Mouse (Mus musculus): ENCODE measurements around the gene Dna2. TPM values are rescaled to one million over a fixed set of nuclear protein-coding genes. Genes with fewer than 3 reads are reported as not detected.
A peak's percentile ranks its signal among the peaks of the same experiment; 100 is the strongest.
"Not testable (repeated sequence)": the region's sequence is repeated elsewhere in the genome, so short reads cannot be mapped to it uniquely, and the experiment has no call there.

The Dna2 gene
- 41.9 and 47.2 TPM in 2 replicates for total RNA-seq (2015; ENCODE audit: low replicate concordance)
- 45.7 and 49.2 TPM in 2 replicates for total RNA-seq (2017; ENCODE audit: low replicate concordance)

DNA sequence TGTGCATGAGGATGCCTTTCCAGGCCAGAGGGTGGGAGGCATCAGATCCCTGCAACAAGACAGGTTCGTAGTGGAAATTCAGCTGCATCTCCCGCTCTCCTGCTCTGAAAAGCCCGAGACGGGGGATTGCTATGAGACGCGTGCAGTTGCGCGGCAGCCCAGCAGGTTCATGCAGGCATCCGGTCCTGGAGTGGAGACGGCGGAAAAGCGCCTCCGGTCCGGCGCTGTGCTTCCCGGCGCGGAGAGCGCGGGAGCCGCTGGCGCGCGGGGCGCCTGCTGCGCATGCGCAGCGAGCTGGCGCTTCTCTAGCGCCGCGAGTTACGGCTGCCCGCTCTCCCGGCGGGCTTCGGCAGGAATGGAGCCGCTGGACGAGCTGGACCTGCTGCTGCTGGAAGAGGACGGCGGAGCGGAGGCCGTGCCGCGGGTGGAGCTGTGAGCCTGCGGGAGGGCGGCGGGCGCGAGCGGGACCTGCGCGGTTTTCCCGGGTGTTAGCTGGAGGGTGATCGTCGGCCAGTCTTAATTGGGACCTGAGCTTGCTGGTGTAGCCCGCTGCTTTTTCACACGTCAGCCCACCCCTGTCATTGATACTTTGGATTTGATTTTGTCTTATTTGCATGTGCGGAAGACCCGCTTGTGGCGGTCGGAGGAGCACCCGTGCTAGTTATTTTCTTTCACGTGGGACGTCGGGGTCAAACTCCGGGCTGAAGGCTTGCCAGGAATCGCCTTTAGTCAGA lies at the start of gene Dna2:
Gene Dna2, plus strand, starts transcription at position 289 of the 734 bp plus-strand sequence.
- peak; percentile 82 for ATAC-seq (replicated peaks; ENCODE audit: low FRiP score, poor library complexity, severe bottlenecking)

GRCm38 (mm10) chr10:62897437-62897836 lies 49.4 kb upstream of the Dna2 start:
- ATAC-seq (replicated peaks; ENCODE audit: low FRiP score, poor library complexity, severe bottlenecking) = no peak

DNA sequence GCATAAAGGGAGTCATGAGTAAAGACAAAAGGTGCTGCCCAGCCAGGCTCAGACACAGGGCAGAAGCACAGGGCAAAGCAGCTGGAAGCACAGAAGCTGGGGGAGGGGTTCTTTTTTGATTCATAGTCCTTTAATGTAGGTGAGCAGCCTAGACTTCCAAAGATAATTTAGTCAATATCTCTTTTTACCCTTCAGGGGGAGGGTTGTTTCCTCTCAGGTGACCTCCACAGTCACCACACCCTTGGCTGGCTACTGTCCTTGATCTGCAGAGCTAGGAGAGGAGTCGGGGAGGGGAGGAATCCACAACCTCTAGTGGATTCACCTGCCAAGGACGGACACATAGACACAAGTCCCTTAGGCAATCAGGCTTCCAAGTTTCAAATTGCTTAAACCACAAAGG lies 48.8 kb upstream of the Dna2 start:
- no peak for ATAC-seq (replicated peaks; ENCODE audit: low FRiP score, poor library complexity, severe bottlenecking)

- ATAC-seq (replicated peaks; ENCODE audit: low FRiP score, poor library complexity, severe bottlenecking) = no peak
Measured at GRCm38 (mm10) chr10:62900144-62900543, 46.7 kb upstream of the Dna2 start.

GRCm38 (mm10) chr10:62901826-62902225 lies 45.0 kb upstream of the Dna2 start:
- ATAC-seq (replicated peaks; ENCODE audit: low FRiP score, poor library complexity, severe bottlenecking) = no peak

GRCm38 (mm10) chr10:62902829-62903228 lies 44.0 kb upstream of the Dna2 start:
- no peak for ATAC-seq (replicated peaks; ENCODE audit: low FRiP score, poor library complexity, severe bottlenecking)

DNA sequence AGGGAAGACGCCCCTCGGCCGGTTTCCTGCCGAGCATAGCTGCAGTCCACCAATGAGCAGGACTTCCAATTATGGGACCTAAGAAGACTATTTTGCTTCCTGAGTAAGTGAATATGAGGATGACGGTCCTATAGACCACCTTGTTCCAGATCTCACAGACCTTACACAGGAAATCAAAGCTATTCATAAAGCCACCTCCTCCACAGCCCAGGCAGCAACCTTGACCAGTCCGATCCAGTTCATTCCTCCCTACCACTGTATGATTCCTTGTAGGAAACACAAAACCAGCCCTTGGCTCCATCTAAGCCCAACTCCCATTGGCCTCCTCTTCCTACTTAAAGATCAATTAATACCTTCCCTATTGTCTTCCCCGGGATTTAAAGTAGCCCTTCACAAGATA lies 40.5 kb upstream of the Dna2 start:
- no peak for ATAC-seq (replicated peaks; ENCODE audit: low FRiP score, poor library complexity, severe bottlenecking)

DNA sequence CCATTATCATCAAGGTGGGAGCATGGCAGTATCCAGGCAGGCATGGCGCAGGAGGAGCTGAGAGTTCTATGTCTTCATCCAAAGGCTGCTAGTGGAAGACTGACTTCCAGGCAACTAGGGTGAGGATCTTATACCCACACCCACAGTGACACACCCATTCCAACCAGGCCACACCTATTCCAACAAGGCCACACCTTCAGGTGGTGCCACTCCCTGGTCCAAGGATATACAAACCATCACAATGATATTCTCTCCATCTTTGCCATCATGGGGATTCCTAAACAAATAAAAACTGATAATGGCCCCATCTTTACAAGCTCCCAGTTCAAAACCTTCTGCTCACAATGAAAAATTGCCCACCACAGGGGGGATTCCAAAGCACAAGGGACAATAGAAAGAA lies 37.9 kb upstream of the Dna2 start, which contains the start of gene Tet1:
Gene Tet1, minus strand, starts transcription at position 101 of the 400 bp plus-strand sequence.
- not testable (repeated sequence) for ATAC-seq (replicated peaks; ENCODE audit: low FRiP score, poor library complexity, severe bottlenecking)

DNA sequence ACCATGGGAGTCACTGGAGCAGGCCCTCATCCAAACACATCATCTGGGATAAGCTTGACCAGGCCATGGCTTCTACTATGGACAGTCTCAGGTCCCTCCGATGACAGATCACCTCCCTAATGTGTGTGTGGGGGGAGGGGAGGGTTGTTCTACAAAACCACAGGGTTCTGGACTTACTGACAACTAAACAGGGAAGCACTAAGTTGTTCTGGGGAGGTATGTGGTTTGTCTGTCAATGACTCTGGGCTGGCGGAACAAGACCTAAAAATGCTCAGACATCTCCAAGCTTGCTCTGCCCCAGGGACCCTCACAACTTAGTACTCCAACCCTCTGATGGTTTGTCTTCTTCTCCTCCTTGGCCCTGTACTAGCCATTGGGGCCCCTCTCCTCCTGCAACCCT lies 35.7 kb upstream of the Dna2 start:
- ATAC-seq (replicated peaks; ENCODE audit: low FRiP score, poor library complexity, severe bottlenecking) = no peak

DNA sequence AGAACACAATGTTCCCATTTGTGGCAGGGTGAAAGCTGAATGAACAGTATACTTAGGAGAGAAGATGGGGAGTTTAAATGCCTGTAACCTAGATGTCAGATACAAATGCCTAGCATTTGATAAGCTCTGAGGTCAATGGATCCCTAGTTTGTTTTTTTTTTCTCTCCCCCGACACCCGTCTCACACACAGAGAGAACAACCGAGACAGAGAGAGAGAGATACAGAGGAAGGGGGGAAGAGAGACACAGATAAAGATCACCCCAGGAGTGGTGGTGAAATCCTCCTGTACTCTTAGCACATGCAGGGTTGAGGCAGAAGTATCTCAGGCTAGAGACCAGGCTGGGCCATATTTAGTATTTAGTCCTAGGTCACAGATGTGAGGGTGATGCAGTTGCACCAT lies 27.8 kb upstream of the Dna2 start:
- ATAC-seq (replicated peaks; ENCODE audit: low FRiP score, poor library complexity, severe bottlenecking) = no peak

- peak; percentile 94 for ATAC-seq (replicated peaks; ENCODE audit: low FRiP score, poor library complexity, severe bottlenecking)
Measured at GRCm38 (mm10) chr10:62919925-62920765, 26.7 kb upstream of the Dna2 start, which contains the start of gene Slc25a16. Gene Slc25a16, plus strand, starts transcription at chr10:62920633.

DNA sequence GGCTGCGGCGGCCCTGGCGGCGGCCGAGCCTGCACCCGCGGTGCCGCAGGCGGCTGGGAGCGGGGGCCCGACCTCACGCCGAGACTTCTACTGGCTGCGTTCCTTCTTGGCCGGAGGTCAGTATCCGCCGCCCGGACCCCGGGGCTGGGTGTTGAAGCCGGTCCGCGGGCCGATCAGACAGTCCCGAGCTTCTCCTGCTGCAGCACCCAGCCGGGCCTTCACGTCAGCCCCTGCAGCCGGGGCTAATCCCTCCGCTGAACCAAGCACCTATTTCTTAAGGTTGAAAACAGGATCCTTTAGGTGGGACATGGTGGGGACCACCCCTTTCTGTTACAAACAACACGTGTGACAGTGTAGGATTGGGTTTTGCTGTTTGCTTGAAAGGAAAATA lies 26.1 kb upstream of the Dna2 start:
- no peak; the same call in 1 of the 2 replicates for ATAC-seq (replicated peaks; ENCODE audit: low FRiP score, poor library complexity, severe bottlenecking)

DNA sequence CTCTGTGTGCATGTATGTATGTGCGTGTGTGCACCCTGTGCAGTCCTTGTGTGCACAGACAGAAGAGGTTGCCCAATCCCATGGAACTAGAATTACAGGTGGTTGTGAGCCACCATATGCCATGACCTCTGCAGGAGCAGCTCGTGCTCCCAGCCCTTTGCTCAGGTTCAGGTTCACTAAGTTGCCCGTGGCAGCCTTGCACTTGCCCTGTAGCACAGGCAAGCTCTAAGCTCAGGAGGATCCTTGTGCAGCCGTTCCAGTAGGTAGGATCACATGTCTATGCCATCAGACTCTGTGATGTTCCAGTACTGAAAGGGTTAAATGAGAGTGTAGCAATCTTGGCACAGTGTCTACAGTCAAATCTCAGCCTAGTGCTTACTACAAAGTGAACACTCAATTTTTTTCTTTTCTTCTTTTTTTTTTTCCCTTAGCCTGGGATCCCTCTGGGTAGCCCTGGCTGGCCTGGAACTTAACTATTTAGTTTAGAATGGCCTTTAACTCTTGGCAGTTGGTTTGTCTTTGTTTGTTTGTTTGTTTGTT lies 22.7 kb upstream of the Dna2 start:
- ATAC-seq (replicated peaks; ENCODE audit: low FRiP score, poor library complexity, severe bottlenecking) = no peak

DNA sequence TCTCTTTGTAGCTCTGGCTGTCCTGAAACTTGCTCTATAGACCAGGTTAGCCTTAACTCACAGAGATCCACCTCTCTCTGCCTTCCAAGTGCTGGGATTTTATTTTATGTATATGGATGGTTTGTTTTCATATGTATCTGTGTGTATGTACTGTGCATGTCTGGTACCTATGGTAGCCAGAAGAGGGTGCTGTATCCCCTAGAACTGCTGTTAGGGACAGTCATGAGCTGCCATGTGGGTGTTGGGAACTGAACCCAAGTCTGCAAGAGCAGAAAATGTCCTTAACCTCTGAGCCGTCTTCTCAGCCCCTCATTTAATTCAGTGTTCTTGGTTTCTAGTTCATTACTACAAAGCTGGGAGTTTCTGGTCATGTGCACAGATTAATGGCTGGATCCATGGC lies 14.4 kb upstream of the Dna2 start:
- no peak for ATAC-seq (replicated peaks; ENCODE audit: low FRiP score, poor library complexity, severe bottlenecking)

- ATAC-seq (replicated peaks; ENCODE audit: low FRiP score, poor library complexity, severe bottlenecking) = peak; percentile 70
Measured at GRCm38 (mm10) chr10:62944975-62945580, 1.7 kb upstream of the Dna2 start.

DNA sequence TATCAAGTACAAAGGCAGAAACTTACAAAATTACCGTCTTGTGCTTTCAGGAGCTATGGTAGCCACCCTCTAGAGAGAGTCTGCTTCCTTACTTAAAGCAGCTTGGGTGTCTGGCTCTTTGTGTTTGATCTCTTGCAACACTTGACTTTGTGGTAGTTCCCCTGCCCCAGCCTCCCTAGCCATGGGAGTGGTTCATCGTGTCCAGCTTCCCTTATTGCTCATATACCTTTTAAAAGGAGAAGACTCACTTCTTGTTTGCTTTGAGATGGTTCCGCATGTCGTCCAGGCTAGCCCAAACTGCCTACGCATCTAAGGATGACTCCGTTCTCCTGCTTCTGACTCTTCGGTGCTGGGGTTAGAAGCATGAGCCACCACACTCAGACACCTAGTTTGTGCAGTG lies 1.7 kb downstream of the Dna2 start:
- no peak for ATAC-seq (replicated peaks; ENCODE audit: low FRiP score, poor library complexity, severe bottlenecking)

DNA sequence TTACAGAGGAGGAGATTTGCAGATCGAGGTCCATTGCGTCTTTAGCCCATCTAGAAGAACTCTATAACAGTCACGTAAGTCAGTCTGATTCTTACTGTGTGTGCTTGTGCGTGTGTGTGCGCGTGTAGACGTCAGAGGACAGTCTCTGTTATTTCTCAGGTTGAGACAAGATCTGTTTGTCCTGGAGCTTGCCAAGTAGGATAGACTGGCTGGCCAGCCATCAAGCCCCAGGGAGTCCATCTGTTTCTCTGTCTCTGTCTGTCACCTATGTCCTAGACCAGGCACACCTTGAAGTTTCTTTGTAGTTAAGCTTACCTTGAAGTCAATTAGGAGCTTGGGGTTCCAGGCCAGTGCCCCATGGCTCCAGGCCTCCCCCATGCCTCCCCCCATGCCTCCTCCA lies 17.1 kb downstream of the Dna2 start:
- no peak for ATAC-seq (replicated peaks; ENCODE audit: low FRiP score, poor library complexity, severe bottlenecking)

DNA sequence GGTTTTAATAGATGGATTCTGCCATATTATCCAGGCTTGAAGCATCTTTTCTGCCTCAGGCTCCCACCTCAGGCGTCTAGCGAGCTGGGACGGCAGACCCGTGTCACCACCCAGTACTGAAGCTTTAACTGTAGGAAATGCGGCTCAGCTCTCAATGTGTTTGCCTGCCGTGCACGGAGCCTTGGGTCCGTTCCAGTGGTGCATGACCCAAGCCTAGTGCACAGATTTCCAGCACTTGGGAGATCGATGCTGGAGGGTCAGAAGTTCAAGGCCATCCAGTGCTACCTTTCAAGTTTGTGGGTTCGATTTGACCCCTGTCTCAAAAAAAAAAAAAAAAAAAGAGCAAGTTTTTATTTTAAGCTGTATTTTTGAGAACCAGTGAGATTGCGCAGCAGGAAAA lies 19.0 kb downstream of the Dna2 start:
- no peak for ATAC-seq (replicated peaks; ENCODE audit: low FRiP score, poor library complexity, severe bottlenecking)

DNA sequence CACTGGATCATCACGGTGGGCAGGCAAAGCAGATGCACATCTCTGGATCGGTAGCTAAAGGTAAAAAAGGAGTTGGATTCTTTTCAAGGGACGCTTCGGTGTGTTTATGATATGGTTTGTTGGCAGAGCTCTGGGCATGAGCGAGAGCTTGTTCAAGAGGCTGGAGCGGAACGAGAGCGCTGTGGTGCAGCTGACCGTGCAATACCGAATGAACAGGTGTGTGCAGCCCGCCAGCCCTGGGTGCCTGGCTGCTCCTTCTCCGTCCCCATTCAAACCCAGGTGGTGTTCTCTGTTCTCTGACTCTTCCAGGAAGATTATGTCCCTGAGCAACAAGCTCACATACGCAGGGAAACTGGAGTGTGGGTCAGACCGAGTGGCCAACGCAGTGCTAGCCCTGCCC lies 19.5 kb downstream of the Dna2 start:
- no peak for ATAC-seq (replicated peaks; ENCODE audit: low FRiP score, poor library complexity, severe bottlenecking)

GRCm38 (mm10) chr10:62971821-62972220 lies 25.0 kb downstream of the Dna2 start:
- ATAC-seq (replicated peaks; ENCODE audit: low FRiP score, poor library complexity, severe bottlenecking) = no peak

All from erythroid progenitor cell, adult 5-6 weeks (primary cell).